Mouse (Mus musculus) kidney, postnatal 0 days (tissue): Measurements from ENCODE around the gene Cers2. TPM values are rescaled to one million over a fixed set of nuclear protein-coding genes. Genes with fewer than 3 reads are reported as not detected.
A peak's percentile ranks its signal among the peaks of the same experiment; 100 is the strongest.
"Not testable (repeated sequence)": the region's sequence is repeated elsewhere in the genome, so short reads cannot be mapped to it uniquely, and the experiment has no call there.

Experiments used
- ATAC-seq: fragments of 200-750 bp; cut with Nextera tagmentation; replicated peaks from 2 replicates; pipeline ENCODE4 v1.8.0; 2017; ENCODE audit warnings: low read depth, moderate number of reproducible peaks, moderate TSS enrichment, moderate library complexity; ENCODE audit not compliant: low FRiP score
- DNase-seq: peaks from one replicate; pipeline ENCODE4 v3.0.0-alpha.2; 2016; ENCODE audit warnings: low spot score
- H3K27ac ChIP-seq: fragments of 300-500 bp; sonication (generic); 2 replicates; pipeline ENCODE4 v1.5.1; 2014; ENCODE audit warnings: mild to moderate bottlenecking
- H3K27me3 ChIP-seq: fragments of 300-500 bp; sonication (generic); 2 replicates; pipeline ENCODE4 v1.6.1; 2014; ENCODE audit warnings: low read length, mixed read lengths; ENCODE audit not compliant: insufficient read depth
- H3K36me3 ChIP-seq: fragments of 300-500 bp; sonication (generic); 2 replicates; pipeline ENCODE4 v1.6.1; 2014; ENCODE audit warnings: low read length, mixed read lengths; ENCODE audit not compliant: insufficient read depth
- H3K4me1 ChIP-seq: fragments of 300-500 bp; sonication (generic); replicated peaks from 2 replicates; pipeline ENCODE4 v1.6.1; 2014; ENCODE audit warnings: antibody characterized with exemption, low read length, mixed read lengths; ENCODE audit not compliant: insufficient read depth
- H3K4me2 ChIP-seq: fragments of 300-500 bp; sonication (generic); 2 replicates; pipeline ENCODE4 v1.6.1; 2014; ENCODE audit warnings: mild to moderate bottlenecking, low read length, moderate library complexity, mixed read lengths
- H3K4me3 ChIP-seq: fragments of 300-500 bp; sonication (generic); replicated peaks from 2 replicates; pipeline ENCODE4 v1.5.1; 2014; ENCODE audit warnings: low read depth, low read length
- H3K9ac ChIP-seq: fragments of 300-500 bp; sonication (generic); 2 replicates; pipeline ENCODE4 v1.6.1; 2014; ENCODE audit warnings: low read depth, low read length
- H3K9me3 ChIP-seq: fragments of 300-500 bp; sonication (generic); replicated peaks from 2 replicates; pipeline ENCODE4 v1.6.1; 2016; ENCODE audit warnings: low read length, inconsistent platforms, mixed read lengths
- CTCF ChIP-seq: IDR thresholded peaks from 2 replicates; pipeline ENCODE4 v1.5.1; 2016; ENCODE audit warnings: antibody characterized with exemption, low read depth, mild to moderate bottlenecking, moderate library complexity
- WGBS: fragments of 180-500 bp; shearing (Covaris S2); extraction: QIAGEN DNeasy Blood & Tissue Kit; methylation state at CpG from one replicate; pipeline ENCODE4 v1.1.7; 2014; 5-methylcytosine and 5-hydroxymethylcytosine counted together
- polyA plus RNA-seq: library from polyadenylated mRNA; unstranded; fragments of >200 nt; fragmentation: Nextera tagmentation; extraction: Ambion mirVana; gene quantifications from 2 replicates; pipeline ENCODE4 v1.2.1, GENCODE M21; 2015

The Cers2 gene
- polyA plus RNA-seq, 1 experiment from 2014 or later = 172 TPM

DNA sequence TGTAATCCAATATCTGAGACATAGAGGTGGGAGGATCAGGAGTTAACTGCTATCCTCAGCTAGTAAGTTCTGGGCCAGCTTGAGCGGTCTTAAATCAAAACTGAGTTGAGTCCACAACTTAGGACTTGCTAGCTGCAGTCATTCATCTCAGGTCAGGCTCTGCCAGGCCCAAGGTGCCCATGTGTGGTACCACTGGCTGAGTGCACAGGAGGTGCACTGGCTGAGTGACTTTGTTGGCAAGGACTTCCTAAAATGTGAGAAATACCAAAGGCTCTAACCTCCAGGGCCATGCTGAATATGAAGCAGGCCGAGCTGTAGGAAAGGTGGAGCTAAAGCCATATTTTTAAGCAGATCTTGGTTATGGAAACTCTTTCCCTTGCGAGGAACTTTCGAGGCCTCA is 22.8 kb downstream of the Cers2 start:
- no peak overlapping the region for H3K27ac ChIP-seq
- H3K4me2 ChIP-seq = no peak overlapping the region
- H3K4me3 ChIP-seq = no peak overlapping the region
- ATAC-seq = no peak
- no peaks in the 10 kb centered on the region for H3K27me3 ChIP-seq
- no peak overlapping the region for H3K9ac ChIP-seq
- 85% methylated on average over 4 of the region's 4 CpGs for WGBS
- H3K9me3 ChIP-seq = no peaks in the 10 kb centered on the region
- TF ChIP-seq CTCF = no peak
- peak; percentile 10 for DNase-seq
- H3K4me1 ChIP-seq = no peaks in the 10 kb centered on the region
- H3K36me3 ChIP-seq = peaks cover 72% of the 10 kb centered on the region

DNA sequence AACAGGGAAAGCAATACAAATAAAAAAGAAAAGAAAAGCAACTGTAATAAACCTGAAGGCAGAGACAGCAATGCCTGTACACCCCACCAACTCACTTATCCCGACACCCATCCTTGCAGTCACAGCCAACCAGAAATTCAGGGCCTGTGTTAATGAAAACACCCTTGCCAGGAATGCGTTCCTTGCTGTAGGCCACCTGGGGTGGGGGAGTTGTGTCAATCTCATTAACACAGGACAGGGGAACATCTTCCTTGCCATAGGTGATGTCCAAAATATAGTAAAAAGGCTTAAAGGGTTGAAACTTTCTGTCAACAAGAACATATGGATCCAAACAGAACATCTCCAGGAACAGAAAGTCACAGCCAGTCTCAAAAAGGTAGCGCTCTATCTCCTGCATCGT is 23.7 kb downstream of the Cers2 start:
- Histone ChIP-seq H3K4me1 (no peaks in the 10 kb centered on the region), H3K9ac (no peak overlapping the region), H3K27me3 (no peaks in the 10 kb centered on the region), H3K4me3 (no peak overlapping the region), H3K36me3 (peaks cover 72% of the 10 kb centered on the region), H3K4me2 (no peak overlapping the region), H3K9me3 (no peaks in the 10 kb centered on the region), H3K27ac (no peak overlapping the region)
- DNase-seq (no peak), ATAC-seq (no peak)
- TF ChIP-seq CTCF = no peak
- WGBS = 91% methylated on average over 4 of the region's 4 CpGs

- H3K27ac ChIP-seq, H3K9ac ChIP-seq, H3K4me1 ChIP-seq, DNase-seq, H3K27me3 ChIP-seq, H3K4me3 ChIP-seq, H3K4me2 ChIP-seq, ATAC-seq, H3K9me3 ChIP-seq: not testable (repeated sequence)
- 96% methylated on average over 9 of the region's 9 CpGs for WGBS
- peaks cover 74% of the 10 kb centered on the region for H3K36me3 ChIP-seq
Measured at GRCm38 (mm10) chr3:95343356-95344000, 28.9 kb downstream of the Cers2 start.

DNA sequence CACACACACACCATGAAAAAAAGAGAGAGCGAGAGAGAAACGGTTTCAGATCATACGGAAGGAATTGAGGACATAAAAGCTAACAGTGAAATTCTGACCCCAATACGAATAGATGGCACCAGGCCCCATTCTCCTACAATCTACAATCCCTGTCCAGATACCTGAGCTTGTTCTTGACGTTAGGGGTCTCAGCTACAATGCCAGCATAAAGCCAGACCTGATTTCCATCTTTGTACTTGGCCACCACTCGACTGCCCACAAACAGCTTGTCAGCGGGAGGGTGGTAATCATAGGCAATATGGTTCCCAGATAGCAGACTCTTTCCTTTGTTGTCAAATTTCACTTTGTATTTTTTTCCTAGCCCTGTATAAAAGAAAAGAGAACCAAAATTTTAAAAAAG is 31.9 kb downstream of the Cers2 start:
- Histone ChIP-seq H3K36me3 (peaks cover 56% of the 10 kb centered on the region), H3K9ac (no peak overlapping the region), H3K9me3 (no peaks in the 10 kb centered on the region), H3K4me3 (no peak overlapping the region), H3K4me2 (no peak overlapping the region), H3K27me3 (no peaks in the 10 kb centered on the region), H3K4me1 (no peaks in the 10 kb centered on the region), H3K27ac (no peak overlapping the region)
- no peak for ATAC-seq
- no peak for TF ChIP-seq CTCF
- WGBS = 94% methylated on average over 7 of the region's 7 CpGs
- no peak for DNase-seq

GRCm38 (mm10) chr3:95348343-95348742 is 33.8 kb downstream of the Cers2 start:
- TF ChIP-seq CTCF = 0 out of 2 replicates have a peak, but pooled peaks have one; percentile 7
- H3K36me3 ChIP-seq = peaks cover 45% of the 10 kb centered on the region
- H3K9me3 ChIP-seq, H3K4me3 ChIP-seq, H3K4me1 ChIP-seq, H3K27me3 ChIP-seq, H3K27ac ChIP-seq, DNase-seq, H3K9ac ChIP-seq, H3K4me2 ChIP-seq, ATAC-seq: not testable (repeated sequence)
- WGBS = 100% methylated on average over 4 of the region's 5 CpGs

GRCm38 (mm10) chr3:95349491-95349890 is 34.9 kb downstream of the Cers2 start:
- Histone ChIP-seq H3K9me3 (no peaks in the 10 kb centered on the region), H3K4me2 (no peak overlapping the region), H3K4me3 (no peak overlapping the region), H3K27ac (no peak overlapping the region), H3K36me3 (peaks cover 46% of the 10 kb centered on the region), H3K4me1 (no peaks in the 10 kb centered on the region), H3K9ac (no peak overlapping the region), H3K27me3 (no peaks in the 10 kb centered on the region)
- DNase-seq (peak; percentile 85), ATAC-seq (no peak)
- TF ChIP-seq CTCF = peak; percentile 80

GRCm38 (mm10) chr3:95355911-95356544 is 41.4 kb downstream of the Cers2 start:
- H3K9ac ChIP-seq, H3K9me3 ChIP-seq, H3K36me3 ChIP-seq, DNase-seq, H3K27ac ChIP-seq, H3K27me3 ChIP-seq, ATAC-seq, H3K4me1 ChIP-seq: not testable (repeated sequence)
- H3K4me2 ChIP-seq = peak overlapping the region; percentile 54; the same call in 1 of the 2 replicates
- peak overlapping the region; percentile 43 for H3K4me3 ChIP-seq
- WGBS = 23% methylated on average over 7 of the region's 19 CpGs

- not testable (repeated sequence) for H3K4me1 ChIP-seq, H3K27ac ChIP-seq
- H3K4me2 ChIP-seq = peak within 1 kb of the TSS; percentile 54
Measured at GRCm38 (mm10) chr3:95356701-95357449, 42.3 kb downstream of the Cers2 start, which contains the start of gene Setdb1. Setdb1 (minus strand) TSS chr3:95357202.

More at GRCm38 (mm10) chr3:95356701-95357449, 42.3 kb downstream of the Cers2 start, which contains the start of gene Setdb1:
- peak within 1 kb of the TSS; percentile 43 for H3K4me3 ChIP-seq
- H3K27me3 ChIP-seq, H3K9me3 ChIP-seq, H3K36me3 ChIP-seq: not testable (repeated sequence)
- peak within 1 kb of the TSS; percentile 53; the same call in 1 of the 2 replicates for H3K9ac ChIP-seq
- under 1% methylated on average over 25 of the region's 57 CpGs for WGBS
- peak; percentile 97 for DNase-seq
- peak; percentile 95 for ATAC-seq
